Mouse (Mus musculus): ENCODE data around the gene Cdc20b.

Gene Cdc20b

DNA sequence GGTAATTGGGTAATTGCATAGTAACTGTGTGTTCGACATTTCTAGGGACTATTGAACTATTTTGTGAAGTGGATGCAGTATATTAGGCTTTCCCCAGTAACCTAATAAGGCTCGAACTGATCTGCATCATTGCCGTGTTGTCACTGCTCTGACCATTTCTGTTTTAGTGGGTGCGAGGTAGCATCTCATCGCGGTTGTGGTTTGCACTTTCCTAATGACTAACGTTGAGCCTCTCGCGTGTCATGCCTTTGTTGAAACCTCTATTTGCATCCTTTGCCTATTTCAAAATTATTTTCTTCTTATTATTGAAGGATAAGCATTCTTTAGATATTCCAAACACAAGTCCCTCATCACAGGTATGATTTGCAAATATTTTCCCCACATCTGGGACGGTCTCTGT lies 69.8 kb downstream of the Cdc20b start:
- DNase-seq, result no peak

DNA sequence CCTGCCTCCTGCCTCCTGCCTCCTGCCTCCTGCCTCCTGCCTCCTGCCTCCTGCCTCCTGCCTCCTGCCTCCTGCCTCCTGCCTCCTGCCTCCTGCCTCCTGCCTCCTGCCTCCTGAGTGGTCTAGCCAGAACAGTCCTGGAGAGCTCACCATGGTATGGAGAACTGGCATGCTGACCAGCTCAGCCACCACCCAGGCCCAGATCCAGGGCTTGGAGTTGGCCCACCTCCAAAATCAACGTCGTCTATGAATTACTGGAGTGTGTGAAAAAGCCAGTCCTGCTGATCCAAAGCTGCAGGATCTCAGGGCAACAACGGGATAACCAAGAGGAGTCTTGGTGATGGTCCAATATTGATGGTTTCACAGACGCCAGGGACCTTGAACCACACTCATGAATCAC lies 84.1 kb downstream of the Cdc20b start:
- no peak for DNase-seq

DNA sequence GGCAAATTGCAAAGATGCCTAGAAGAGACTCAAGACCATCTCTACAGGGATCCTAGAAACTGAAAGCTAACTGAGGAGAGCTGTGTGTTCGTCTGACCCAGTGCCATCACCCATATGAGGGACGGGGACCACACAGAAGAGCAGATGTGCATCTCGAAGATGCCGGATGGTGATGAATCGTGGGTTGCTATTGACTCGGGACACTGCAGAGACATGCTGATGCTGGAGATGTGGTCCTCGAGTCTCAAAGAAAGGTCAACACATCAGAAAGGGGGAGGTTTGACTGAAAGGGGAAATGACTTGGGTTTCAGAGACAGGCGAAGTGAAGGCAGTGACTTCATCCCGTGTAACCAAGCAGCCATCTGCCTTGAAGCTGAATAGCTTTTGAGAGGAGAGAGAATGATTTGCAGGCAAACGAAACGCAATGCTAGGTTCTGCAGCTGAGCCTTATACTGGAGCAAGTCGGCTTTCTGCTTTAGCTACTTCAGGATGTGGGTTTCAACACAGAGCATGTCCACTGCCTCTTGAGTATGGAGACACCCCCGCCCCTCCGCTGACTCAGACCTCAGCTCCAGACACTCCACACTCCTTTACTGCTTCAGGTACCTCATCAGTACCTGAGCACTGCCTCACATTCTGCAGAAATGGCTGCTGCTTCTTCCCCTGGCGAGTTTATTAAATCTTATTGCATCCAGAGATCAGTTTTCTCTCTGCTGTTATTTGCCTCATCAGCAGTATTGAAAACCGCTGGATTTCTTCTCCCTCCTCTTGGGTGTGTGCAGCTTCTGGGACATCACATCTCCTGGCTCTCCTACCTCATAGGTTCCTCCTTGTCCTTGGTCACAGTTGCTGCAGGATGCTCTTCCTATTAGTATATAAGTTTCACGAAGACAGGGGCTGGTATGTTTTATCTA lies 85.7 kb downstream of the Cdc20b start:
- no peak for DNase-seq

DNA sequence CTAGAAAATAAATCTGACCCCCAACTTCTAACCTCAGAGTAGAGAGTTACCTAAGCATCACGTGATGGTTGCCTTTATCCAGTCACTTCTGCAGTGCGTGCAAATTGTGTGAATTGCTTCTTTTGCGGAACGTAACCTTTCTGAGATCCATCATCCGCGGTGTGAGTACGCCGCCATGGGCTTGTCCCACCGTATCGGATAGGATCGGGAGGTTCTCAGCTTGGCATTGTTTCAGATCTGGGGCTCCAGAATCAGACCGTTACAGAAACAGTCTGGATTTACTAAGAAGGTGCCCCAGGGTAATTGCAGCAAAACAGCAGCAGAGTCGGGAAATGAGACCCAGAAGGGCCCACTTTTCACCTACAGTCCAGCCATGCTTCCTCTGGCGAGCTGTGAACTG lies 86.4 kb downstream of the Cdc20b start:
- DNase-seq, result no peak

DNA sequence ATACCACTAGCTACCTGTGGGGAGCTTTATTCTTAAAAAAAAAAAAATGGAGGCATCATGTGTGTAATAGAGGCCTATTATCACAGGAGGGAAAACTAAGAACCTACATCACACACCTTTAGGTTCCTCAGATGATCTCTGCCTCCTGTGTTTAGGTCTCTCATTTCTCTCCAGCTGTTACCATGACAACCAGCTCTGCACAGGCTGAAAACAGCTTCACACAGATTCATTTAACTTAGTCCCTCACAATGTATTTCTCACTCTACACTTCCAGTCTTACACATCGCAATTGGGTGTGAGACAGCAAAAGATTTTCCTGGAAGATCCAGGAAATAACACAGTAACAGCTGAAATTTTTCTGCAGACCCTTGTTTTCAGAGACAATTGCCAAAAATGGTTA lies 95.1 kb downstream of the Cdc20b start:
- DNase-seq, result no peak

DNA sequence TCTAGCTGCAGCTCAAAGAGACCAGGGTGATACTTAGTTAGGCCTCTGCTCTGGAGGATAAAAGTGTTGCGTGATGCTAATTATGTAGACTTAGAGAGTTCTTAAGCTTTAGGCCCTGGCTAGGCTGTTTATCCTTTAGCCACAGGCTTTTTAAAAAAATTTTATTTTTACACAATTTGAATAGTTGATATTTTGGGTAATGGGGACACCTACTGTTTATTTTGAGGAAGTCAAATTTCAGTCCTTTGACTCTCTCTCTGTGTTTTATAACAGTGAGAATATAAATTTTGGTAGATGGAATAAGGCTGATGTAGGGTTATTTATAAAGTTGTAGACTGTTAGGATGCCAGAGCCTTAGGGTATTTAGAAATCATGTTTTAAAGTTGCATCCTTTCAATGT lies 104.7 kb downstream of the Cdc20b start:
- no peak for DNase-seq

Measured in right cerebral cortex, postnatal 25 days (tissue).